Mouse (Mus musculus): ENCODE results near the gene Cyb5b. TPM values are rescaled to one million over a fixed set of nuclear protein-coding genes. Genes with fewer than 3 reads are reported as not detected.

Cyb5b gene
- polyA plus RNA-seq, 1 experiment = not detected

DNA sequence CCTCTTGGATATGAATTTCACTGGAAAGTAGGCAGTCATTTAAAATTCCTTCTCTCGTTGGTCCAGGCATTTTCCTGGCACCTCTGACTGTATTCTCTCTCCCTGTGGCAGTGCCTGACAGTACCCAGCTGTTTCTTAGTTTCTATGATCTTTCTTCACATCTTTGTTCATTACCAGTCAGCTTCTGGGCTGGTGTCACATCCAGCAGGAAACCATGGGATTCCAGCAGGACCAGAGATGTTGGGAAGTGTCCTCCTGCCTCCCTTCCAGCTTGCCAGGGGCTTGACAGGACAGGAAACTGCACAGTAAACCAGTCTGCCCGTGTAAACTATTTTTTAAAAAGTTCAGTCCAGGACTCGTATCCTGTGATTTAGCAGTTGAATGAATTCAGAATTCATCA lies 34.6 kb downstream of the Cyb5b start:
- Histone ChIP-seq H3K27ac (ENCODE audit: insufficient read depth, low read depth, low read length) (no peak overlapping the region), H3K4me3 (ENCODE audit: insufficient read depth, low read depth, low read length) (no peak overlapping the region), H3K4me1 (ENCODE audit: control insufficient read depth, insufficient read depth, low read length) (no peaks in the 10 kb centered on the region)
- WGBS = 59% methylated on average over 3 of the region's 3 CpGs
- TF ChIP-seq CTCF (IDR thresholded peaks at IDR 0.05; ENCODE audit: insufficient read depth, low read depth, low read length) = no peak
- no peak for TF ChIP-seq POLR2A (IDR thresholded peaks at IDR 0.05; ENCODE audit: insufficient read depth, low read depth, low read length)

DNA sequence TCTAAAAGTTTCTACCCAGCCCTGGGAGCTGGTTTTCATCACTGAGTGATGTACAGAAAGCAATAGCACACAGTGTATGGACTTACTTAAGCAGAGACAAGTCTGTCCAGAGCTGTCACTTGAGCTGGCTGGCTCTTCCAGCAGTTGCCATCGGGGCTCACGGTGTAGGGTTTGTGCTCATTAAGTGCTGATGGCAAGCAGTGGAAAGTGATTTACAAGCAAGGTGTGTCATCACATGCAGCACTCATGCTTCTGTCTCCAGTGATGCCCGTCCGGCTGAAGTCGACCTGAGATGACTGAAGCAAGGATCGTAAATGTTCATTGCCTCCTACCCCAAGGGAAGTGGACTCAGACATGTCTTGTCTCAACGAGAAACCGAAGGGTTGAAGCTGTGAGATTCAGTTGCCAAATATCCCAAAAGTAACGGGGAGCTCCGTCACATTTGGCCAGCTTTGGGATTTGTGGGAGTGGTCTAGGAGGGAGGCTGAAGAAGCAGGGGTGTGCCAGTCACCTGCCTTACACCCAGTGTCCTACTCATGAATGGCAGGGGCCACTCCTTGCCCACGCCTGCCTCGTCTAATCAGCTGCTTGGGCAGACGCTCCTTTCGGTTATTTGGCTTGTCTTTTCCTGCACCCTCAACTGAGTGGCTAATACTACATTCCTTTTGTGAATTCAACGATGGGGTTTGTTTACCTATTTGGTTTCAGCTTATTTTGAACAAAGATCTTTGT lies 36.4 kb downstream of the Cyb5b start:
- TF ChIP-seq POLR2A (IDR thresholded peaks at IDR 0.05; ENCODE audit: insufficient read depth, low read depth, low read length) (no peak), CTCF (IDR thresholded peaks at IDR 0.05; ENCODE audit: insufficient read depth, low read depth, low read length) (no peak)
- H3K27ac ChIP-seq (ENCODE audit: insufficient read depth, low read depth, low read length) = no peak overlapping the region
- 70% methylated on average over 15 of the region's 15 CpGs for WGBS
- no peak overlapping the region for H3K4me3 ChIP-seq (ENCODE audit: insufficient read depth, low read depth, low read length)
- H3K4me1 ChIP-seq (ENCODE audit: control insufficient read depth, insufficient read depth, low read length) = no peaks in the 10 kb centered on the region

DNA sequence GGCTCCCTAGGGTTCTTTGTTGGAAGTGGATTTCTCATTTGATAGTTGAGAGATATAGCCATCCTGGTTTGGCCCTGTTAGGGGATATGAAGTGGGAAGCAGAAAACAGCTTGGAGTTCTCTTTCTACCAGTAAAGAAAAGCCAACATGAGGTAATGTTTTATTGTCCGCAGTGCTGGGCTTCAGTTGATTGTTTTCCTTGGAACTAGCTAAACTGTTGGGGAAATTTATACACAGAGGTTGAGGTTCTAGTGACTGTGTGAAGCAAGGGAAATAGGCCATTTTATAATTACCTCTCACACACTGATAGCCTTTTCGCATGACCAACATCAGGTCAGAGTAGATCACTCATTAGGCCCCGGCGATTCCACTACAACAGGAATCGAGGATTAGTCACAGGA lies 37.2 kb downstream of the Cyb5b start:
- TF ChIP-seq POLR2A (IDR thresholded peaks at IDR 0.05; ENCODE audit: insufficient read depth, low read depth, low read length) (no peak), CTCF (IDR thresholded peaks at IDR 0.05; ENCODE audit: insufficient read depth, low read depth, low read length) (no peak)
- H3K4me1 ChIP-seq (ENCODE audit: control insufficient read depth, insufficient read depth, low read length) = no peaks in the 10 kb centered on the region
- no peak overlapping the region for H3K4me3 ChIP-seq (ENCODE audit: insufficient read depth, low read depth, low read length)
- no peak overlapping the region for H3K27ac ChIP-seq (ENCODE audit: insufficient read depth, low read depth, low read length)
- 66% methylated on average over 5 of the region's 5 CpGs for WGBS

GRCm38 (mm10) chr8:107192631-107193030 lies 42.2 kb downstream of the Cyb5b start:
- H3K27ac ChIP-seq (ENCODE audit: insufficient read depth, low read depth, low read length) = no peak overlapping the region
- 42% methylated on average over 8 of the region's 8 CpGs for WGBS
- no peak overlapping the region for H3K4me3 ChIP-seq (ENCODE audit: insufficient read depth, low read depth, low read length)
- TF ChIP-seq POLR2A (IDR thresholded peaks at IDR 0.05; ENCODE audit: insufficient read depth, low read depth, low read length) (no peak), CTCF (IDR thresholded peaks at IDR 0.05; ENCODE audit: insufficient read depth, low read depth, low read length) (no peak)
- no peaks in the 10 kb centered on the region for H3K4me1 ChIP-seq (ENCODE audit: control insufficient read depth, insufficient read depth, low read length)

DNA sequence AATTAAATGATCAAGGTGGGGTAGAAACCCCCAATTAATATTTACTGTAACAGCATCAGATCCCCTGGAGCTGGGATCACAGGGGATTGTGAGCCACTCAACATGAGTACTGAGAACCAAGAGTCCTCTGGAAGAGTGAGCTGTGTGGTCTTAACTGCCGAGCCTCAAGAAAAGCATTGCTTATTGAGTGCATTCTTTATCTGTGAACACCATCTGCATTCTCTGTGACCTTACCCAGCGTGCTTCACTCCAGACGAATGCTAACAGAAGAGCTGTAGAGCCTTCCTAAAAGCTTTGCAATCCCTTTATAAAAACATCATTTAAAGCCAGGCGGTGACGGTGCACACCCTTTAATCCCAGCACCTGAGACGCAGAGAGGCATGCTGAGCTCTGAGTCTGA lies 42.9 kb downstream of the Cyb5b start:
- 73% methylated on average over 6 of the region's 6 CpGs for WGBS
- TF ChIP-seq POLR2A (IDR thresholded peaks at IDR 0.05; ENCODE audit: insufficient read depth, low read depth, low read length) = no peak
- TF ChIP-seq CTCF (IDR thresholded peaks at IDR 0.05; ENCODE audit: insufficient read depth, low read depth, low read length) = no peak
- H3K4me3 ChIP-seq (ENCODE audit: insufficient read depth, low read depth, low read length) = no peak overlapping the region

DNA sequence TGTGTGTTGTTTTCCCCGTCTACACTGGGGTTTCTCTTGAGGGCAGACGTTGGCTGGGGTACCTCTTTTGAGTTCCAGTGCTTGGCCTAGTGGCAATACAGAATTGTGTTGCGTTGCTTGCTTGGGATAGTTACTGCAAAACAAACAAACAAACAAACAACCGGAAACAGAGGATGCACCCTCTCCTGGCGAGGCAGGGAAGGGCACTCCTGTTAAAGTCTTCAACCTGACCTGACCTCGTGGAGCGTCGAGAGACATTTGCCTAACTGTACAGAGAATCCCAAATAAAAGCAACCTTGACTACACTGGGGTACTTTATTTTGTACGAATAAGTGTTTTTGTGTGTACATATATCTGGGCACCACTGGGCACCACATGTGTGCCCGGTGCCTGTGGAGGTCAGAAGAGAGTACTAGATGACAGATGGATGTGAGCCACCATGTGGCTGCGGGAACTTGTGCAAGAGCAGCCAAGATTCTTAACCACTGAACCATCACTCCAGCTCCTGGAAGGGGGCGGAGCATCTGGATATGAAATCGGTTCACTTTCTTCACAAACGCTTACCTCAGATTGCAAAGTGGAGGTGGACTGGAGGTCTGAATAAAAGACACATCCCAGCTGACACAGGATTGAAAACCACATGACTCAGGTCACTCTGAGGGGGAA lies 44.5 kb downstream of the Cyb5b start:
- Histone ChIP-seq H3K4me1 (ENCODE audit: control insufficient read depth, insufficient read depth, low read length) (no peaks in the 10 kb centered on the region), H3K27ac (ENCODE audit: insufficient read depth, low read depth, low read length) (no peak overlapping the region), H3K4me3 (ENCODE audit: insufficient read depth, low read depth, low read length) (no peak overlapping the region)
- no peak for TF ChIP-seq POLR2A (IDR thresholded peaks at IDR 0.05; ENCODE audit: insufficient read depth, low read depth, low read length)
- TF ChIP-seq CTCF (IDR thresholded peaks at IDR 0.05; ENCODE audit: insufficient read depth, low read depth, low read length) = no peak
- WGBS = 91% methylated on average over 14 of the region's 14 CpGs

More for the DNA sequence above, 42.9 kb downstream of the Cyb5b start:
- H3K4me1 ChIP-seq (ENCODE audit: control insufficient read depth, insufficient read depth, low read length) = no peaks in the 10 kb centered on the region
- no peak overlapping the region for H3K27ac ChIP-seq (ENCODE audit: insufficient read depth, low read depth, low read length)

GRCm38 (mm10) chr8:107197901-107198826 lies 47.7 kb downstream of the Cyb5b start:
- H3K4me1 ChIP-seq (ENCODE audit: control insufficient read depth, insufficient read depth, low read length) = no peaks in the 10 kb centered on the region
- H3K27ac ChIP-seq (ENCODE audit: insufficient read depth, low read depth, low read length) = no peak overlapping the region
- 68% methylated on average over 24 of the region's 24 CpGs for WGBS
- TF ChIP-seq CTCF (IDR thresholded peaks at IDR 0.05; ENCODE audit: insufficient read depth, low read depth, low read length) (no peak), POLR2A (IDR thresholded peaks at IDR 0.05; ENCODE audit: insufficient read depth, low read depth, low read length) (no peak)
- no peak overlapping the region for H3K4me3 ChIP-seq (ENCODE audit: insufficient read depth, low read depth, low read length)

GRCm38 (mm10) chr8:107205164-107205563 lies 54.7 kb downstream of the Cyb5b start:
- no peak for TF ChIP-seq POLR2A (IDR thresholded peaks at IDR 0.05; ENCODE audit: insufficient read depth, low read depth, low read length)
- TF ChIP-seq CTCF (IDR thresholded peaks at IDR 0.05; ENCODE audit: insufficient read depth, low read depth, low read length) = no peak
- H3K27ac ChIP-seq (ENCODE audit: insufficient read depth, low read depth, low read length) = peak overlapping the region; percentile 68
- 53% methylated on average over 9 of the region's 9 CpGs for WGBS
- H3K4me1 ChIP-seq (ENCODE audit: control insufficient read depth, insufficient read depth, low read length) = peaks cover 14% of the 10 kb centered on the region
- H3K4me3 ChIP-seq (ENCODE audit: insufficient read depth, low read depth, low read length) = no peak overlapping the region

Data from olfactory bulb, adult 2 months (tissue).